Mouse (Mus musculus): ENCODE data around the gene Mybpc1. TPM values are rescaled to one million over a fixed set of nuclear protein-coding genes. Genes with fewer than 3 reads are reported as not detected.

The Mybpc1 gene
- polyA plus RNA-seq, 1 experiment from 2014 or later: 1.0 TPM

Other genes with a start within 250 kb of the Mybpc1 start
- 0.28 and 0.43 TPM in 2 replicates for gene Dram1, start 226.1 kb downstream of the Mybpc1 start, polyA plus RNA-seq (2016; fragmentation: Nextera tagmentation; extraction: Ambion mirVana)
- 6.7 and 7.9 TPM in 2 replicates for gene Gnptab, start 226.0 kb downstream of the Mybpc1 start, polyA plus RNA-seq (2016; fragmentation: Nextera tagmentation; extraction: Ambion mirVana)
- gene Sycp3, start 145.6 kb downstream of the Mybpc1 start, polyA plus RNA-seq (2016; fragmentation: Nextera tagmentation; extraction: Ambion mirVana): 0.17 and 0.19 TPM in 2 replicates
- gene Chpt1, start 101.1 kb downstream of the Mybpc1 start, polyA plus RNA-seq (2016; fragmentation: Nextera tagmentation; extraction: Ambion mirVana): 9.3 and 10.3 TPM in 2 replicates
- 0.10 TPM in 1 of 2 replicates, not detected in the other for gene Spic, start 79.9 kb upstream of the Mybpc1 start, polyA plus RNA-seq (2016; fragmentation: Nextera tagmentation; extraction: Ambion mirVana)
- gene Arl1, start 125.7 kb upstream of the Mybpc1 start, polyA plus RNA-seq (2016; fragmentation: Nextera tagmentation; extraction: Ambion mirVana): 158 and 162 TPM in 2 replicates
- 19.4 and 20.9 TPM in 2 replicates for gene Utp20, start 221.7 kb upstream of the Mybpc1 start, polyA plus RNA-seq (2016; fragmentation: Nextera tagmentation; extraction: Ambion mirVana)

Data from midbrain, embryonic 10.5 days (tissue).